Mouse (Mus musculus) intestine, postnatal 0 days (tissue): ENCODE data around the gene Rsph1. TPM values are rescaled to one million over a fixed set of nuclear protein-coding genes. Genes with fewer than 3 reads are reported as not detected.

ENCODE experiments used
- ATAC-seq: fragments of 200-750 bp; cut with Nextera tagmentation; 2 replicates; pipeline ENCODE4 v1.8.0; 2017; ENCODE audit warnings: mild to moderate bottlenecking, moderate TSS enrichment, moderate library complexity
- H3K27ac ChIP-seq: fragments of 300-500 bp; sonication (generic); 2 replicates; pipeline ENCODE4 v1.5.1; 2014; ENCODE audit warnings: mild to moderate bottlenecking, low read depth, low read length, moderate library complexity
- H3K27me3 ChIP-seq: fragments of 300-500 bp; sonication (generic); replicated peaks from 2 replicates; pipeline ENCODE4 v1.6.1; 2014; ENCODE audit warnings: low read length, mixed read lengths; ENCODE audit not compliant: control insufficient read depth, insufficient read depth
- H3K36me3 ChIP-seq: fragments of 300-500 bp; sonication (generic); 2 replicates; pipeline ENCODE4 v1.6.1; 2014; ENCODE audit warnings: mild to moderate bottlenecking, moderate library complexity; ENCODE audit not compliant: control insufficient read depth, insufficient read depth
- H3K4me1 ChIP-seq: fragments of 300-500 bp; sonication (generic); replicated peaks from 2 replicates; pipeline ENCODE4 v1.6.1; 2014; ENCODE audit warnings: antibody characterized with exemption, low read length, mixed read lengths; ENCODE audit not compliant: control insufficient read depth, insufficient read depth
- H3K4me2 ChIP-seq: fragments of 300-500 bp; sonication (generic); replicated peaks from 2 replicates; pipeline ENCODE4 v1.6.1; 2014; ENCODE audit warnings: low read depth, mild to moderate bottlenecking, moderate library complexity
- H3K4me3 ChIP-seq: fragments of 300-500 bp; sonication (generic); 2 replicates; pipeline ENCODE4 v1.5.1; 2014; ENCODE audit warnings: low read depth, low read length
- H3K9ac ChIP-seq: fragments of 300-500 bp; sonication (generic); 2 replicates; pipeline ENCODE4 v1.6.1; 2014; ENCODE audit warnings: mild to moderate bottlenecking, low read depth, low read length
- H3K9me3 ChIP-seq: fragments of 300-500 bp; sonication (generic); 2 replicates; pipeline ENCODE4 v1.6.1; 2016; ENCODE audit warnings: mixed run types; ENCODE audit not compliant: control insufficient read depth
- CTCF ChIP-seq: sonication (generic); IDR thresholded peaks from 2 replicates; pipeline ENCODE4 v1.5.1; 2016; ENCODE audit warnings: low read depth, mild to moderate bottlenecking, control low read depth, antibody characterized with exemption, moderate library complexity
- WGBS: fragments of 180-500 bp; shearing (Covaris S2); extraction: QIAGEN DNeasy Blood & Tissue Kit; methylation state at CpG from one replicate; pipeline ENCODE4 v1.1.7; 2014; 5-methylcytosine and 5-hydroxymethylcytosine counted together
- polyA plus RNA-seq: library from polyadenylated mRNA; unstranded; fragments of >200 nt; fragmentation: Nextera tagmentation; extraction: Ambion mirVana; gene quantifications from 2 replicates; pipeline ENCODE4 v1.2.1, GENCODE M21; 2015

Gene Rsph1
- polyA plus RNA-seq, 1 experiment from 2014 or later, result 0.66 TPM

GRCm38 (mm10) chr17:31241156-31241555 lies 36.0 kb downstream of the Rsph1 start:
- H3K27me3 ChIP-seq, result no peaks in the 10 kb centered on the region
- H3K36me3 ChIP-seq, result no peaks in the 10 kb centered on the region
- H3K9ac ChIP-seq, result no peak overlapping the region
- H3K4me2 ChIP-seq, result no peak overlapping the region
- no peak for ATAC-seq
- no peak overlapping the region for H3K27ac ChIP-seq
- TF ChIP-seq CTCF, result no peak
- 80% methylated on average over 8 of the region's 8 CpGs for WGBS
- H3K9me3 ChIP-seq, result no peaks in the 10 kb centered on the region
- H3K4me3 ChIP-seq, result no peak overlapping the region
- no peaks in the 10 kb centered on the region for H3K4me1 ChIP-seq

GRCm38 (mm10) chr17:31238234-31239020 lies 38.8 kb downstream of the Rsph1 start:
- Histone ChIP-seq H3K27ac (no peak overlapping the region), H3K4me3 (no peak overlapping the region), H3K4me1 (no peaks in the 10 kb centered on the region), H3K9ac (no peak overlapping the region), H3K36me3 (no peaks in the 10 kb centered on the region), H3K9me3 (no peaks in the 10 kb centered on the region), H3K27me3 (no peaks in the 10 kb centered on the region), H3K4me2 (no peak overlapping the region)
- no peak for ATAC-seq
- 76% methylated on average over 7 of the region's 7 CpGs for WGBS
- no peak for TF ChIP-seq CTCF

- Histone ChIP-seq H3K4me3 (no peak overlapping the region), H3K36me3 (no peaks in the 10 kb centered on the region), H3K27me3 (no peaks in the 10 kb centered on the region), H3K4me2 (no peak overlapping the region), H3K9ac (no peak overlapping the region), H3K4me1 (no peaks in the 10 kb centered on the region), H3K9me3 (no peaks in the 10 kb centered on the region), H3K27ac (no peak overlapping the region)
- WGBS, result 90% methylated on average over 1 of the region's 1 CpGs
- ATAC-seq, result no peak
- TF ChIP-seq CTCF, result peak; percentile 53
These were observed 41.3 kb downstream of the Rsph1 start for GRCm38 (mm10) chr17:31235915-31236314.

GRCm38 (mm10) chr17:31232251-31233010 lies 44.8 kb downstream of the Rsph1 start:
- 58% methylated on average over 8 of the region's 8 CpGs for WGBS
- Histone ChIP-seq H3K27ac (no peak overlapping the region), H3K27me3 (no peaks in the 10 kb centered on the region), H3K36me3 (no peaks in the 10 kb centered on the region), H3K9ac (no peak overlapping the region), H3K4me1 (no peaks in the 10 kb centered on the region), H3K4me3 (no peak overlapping the region), H3K4me2 (no peak overlapping the region), H3K9me3 (no peaks in the 10 kb centered on the region)
- no peak for ATAC-seq
- TF ChIP-seq CTCF, result no peak

GRCm38 (mm10) chr17:31231780-31232179 lies 45.4 kb downstream of the Rsph1 start:
- Histone ChIP-seq H3K9ac (no peak overlapping the region), H3K27ac (no peak overlapping the region), H3K36me3 (no peaks in the 10 kb centered on the region), H3K27me3 (no peaks in the 10 kb centered on the region), H3K4me2 (no peak overlapping the region), H3K4me1 (no peaks in the 10 kb centered on the region), H3K9me3 (no peaks in the 10 kb centered on the region), H3K4me3 (no peak overlapping the region)
- no peak for TF ChIP-seq CTCF
- ATAC-seq, result no peak
- 53% methylated on average over 6 of the region's 6 CpGs for WGBS

GRCm38 (mm10) chr17:31226931-31227330 lies 50.3 kb downstream of the Rsph1 start:
- H3K27me3 ChIP-seq, result no peaks in the 10 kb centered on the region
- no peak overlapping the region for H3K4me3 ChIP-seq
- no peak overlapping the region for H3K9ac ChIP-seq
- no peak for ATAC-seq
- TF ChIP-seq CTCF, result no peak
- no peaks in the 10 kb centered on the region for H3K9me3 ChIP-seq
- H3K36me3 ChIP-seq, result no peaks in the 10 kb centered on the region
- no peaks in the 10 kb centered on the region for H3K4me1 ChIP-seq
- 75% methylated on average over 7 of the region's 7 CpGs for WGBS
- H3K4me2 ChIP-seq, result no peak overlapping the region
- H3K27ac ChIP-seq, result no peak overlapping the region
